Mouse (Mus musculus) lung, adult 2 months (tissue): Measurements from ENCODE around the gene Rhbdd1.

Experiments
- CTCF ChIP-seq: fragments of 200-500 bp; IDR thresholded peaks from 2 replicates; pipeline ENCODE4 v1.5.1; 2011; ENCODE audit warnings: mild to moderate bottlenecking, low read length, control low read depth; ENCODE audit not compliant: insufficient read depth
- POLR2A ChIP-seq: fragments of 200-500 bp; IDR thresholded peaks from 2 replicates; pipeline ENCODE4 v1.6.1; 2011; ENCODE audit warnings: low read depth, mild to moderate bottlenecking, control low read depth, low read length, borderline replicate concordance; ENCODE audit errors: extremely low read depth

- TF ChIP-seq POLR2A (no peak), CTCF (no peak)
These were observed 31.8 kb upstream of the Rhbdd1 start for GRCm38 (mm10) chr1:82284403-82284802.
